Mouse (Mus musculus) CH12.LX (cell line): ENCODE data around the gene Mpp5. TPM values are rescaled to one million over a fixed set of nuclear protein-coding genes. Genes with fewer than 3 reads are reported as not detected.

Source experiments
- DNase-seq: peaks from one replicate; pipeline ENCODE4 v3.0.0-alpha.2; 2013; ENCODE audit errors: extremely low read depth
- H3K27ac ChIP-seq: 2 replicates; pipeline ENCODE4 v1.5.1; 2012; ENCODE audit warnings: low read depth, mild to moderate bottlenecking, control low read depth, moderate library complexity; ENCODE audit not compliant: insufficient read depth
- H3K27me3 ChIP-seq: replicated peaks from 2 replicates; pipeline ENCODE3; 2012; ENCODE audit warnings: inconsistent platforms
- H3K36me3 ChIP-seq, 2 experiments: replicated peaks in 1 of 2; 2 replicates each; pipeline versions ENCODE3 to v1.6.1; 2012; ENCODE audit warnings: inconsistent platforms in 1 of 2, low read length in 1 of 2, mild to moderate bottlenecking in 1 of 2, mixed read lengths in 1 of 2, moderate library complexity in 1 of 2; ENCODE audit not compliant: control insufficient read depth in 1 of 2, insufficient read depth in 1 of 2
- H3K4me1 ChIP-seq, 2 experiments: 2 replicates each; pipeline ENCODE4 v1.6.1; 2012; ENCODE audit warnings: inconsistent platforms in 1 of 2, moderate library complexity in 1 of 2; ENCODE audit not compliant: insufficient read depth in 2 of 2, control insufficient read depth in 1 of 2
- H3K4me2 ChIP-seq: 2 replicates; pipeline ENCODE4 v1.6.1; 2012; ENCODE audit warnings: low read depth, mild to moderate bottlenecking, control low read depth; ENCODE audit not compliant: poor library complexity, insufficient read depth, severe bottlenecking
- H3K4me3 ChIP-seq, 3 experiments: fragments of 150-350 bp in 1 of 3; sonication (generic) in 1 of 3; replicated peaks in 1 of 3; 2 replicates each; pipeline versions ENCODE3 to v1.5.1; 2011 to 2012; ENCODE audit warnings: low read depth in 2 of 3, low read length in 2 of 3, mild to moderate bottlenecking in 2 of 3, moderate library complexity in 2 of 3, control low read depth in 1 of 3, improper control_type of control experiment in 1 of 3, inconsistent platforms in 1 of 3, mixed read lengths in 1 of 3; ENCODE audit not compliant: poor library complexity in 1 of 3
- H3K79me2 ChIP-seq: replicated peaks from 2 replicates; pipeline ENCODE4 v1.6.1; 2012; ENCODE audit warnings: mild to moderate bottlenecking, moderate library complexity; ENCODE audit not compliant: control insufficient read depth, poor library complexity, insufficient read depth, severe bottlenecking; ENCODE audit errors: extremely low read depth
- H3K9ac ChIP-seq: 2 replicates; pipeline ENCODE4 v1.6.1; 2012; ENCODE audit warnings: low read depth, mild to moderate bottlenecking, control low read depth, moderate library complexity; ENCODE audit not compliant: insufficient read depth
- H3K9me3 ChIP-seq: replicated peaks from 2 replicates; pipeline ENCODE3; 2012; ENCODE audit warnings: low read length, inconsistent platforms, mixed read lengths
- BHLHE40 ChIP-seq: IDR thresholded peaks from 2 replicates; pipeline ENCODE4 v1.6.1; 2011; ENCODE audit warnings: mild to moderate bottlenecking, low read depth, low read length, improper control_type of control experiment
- CHD1 ChIP-seq: IDR thresholded peaks from 2 replicates; pipeline ENCODE4 v1.6.1; 2012; ENCODE audit warnings: low read depth, low read length, improper control_type of control experiment, inconsistent platforms
- CHD2 ChIP-seq: IDR thresholded peaks from 2 replicates; pipeline ENCODE4 v1.6.1; 2011; ENCODE audit warnings: low read length, improper control_type of control experiment
- CTCF ChIP-seq, 2 experiments: IDR thresholded peaks in 1 of 2; conservative IDR thresholded peaks in 1 of 2; 2 replicates each; pipeline ENCODE4 v1.5.1; 2011 to 2012; ENCODE audit warnings: low read depth in 2 of 2, low read length in 2 of 2, improper control_type of control experiment in 1 of 2, inconsistent platforms in 1 of 2, mild to moderate bottlenecking in 1 of 2, moderate library complexity in 1 of 2
- E2F4 ChIP-seq: IDR thresholded peaks from 2 replicates; pipeline ENCODE4 v1.6.1; 2011; ENCODE audit warnings: low read depth, low read length, improper control_type of control experiment; ENCODE audit not compliant: insufficient replicate concordance
- ELF1 ChIP-seq: IDR thresholded peaks from 2 replicates; pipeline ENCODE4 v1.6.1; 2014; ENCODE audit warnings: low read depth, mild to moderate bottlenecking, inconsistent platforms, low read length, improper control_type of control experiment
- EP300 ChIP-seq: IDR thresholded peaks from 2 replicates; pipeline ENCODE4 v1.6.1; 2011; ENCODE audit warnings: low read length, improper control_type of control experiment
- HCFC1 ChIP-seq: IDR thresholded peaks from 2 replicates; pipeline ENCODE4 v1.6.1; 2012; ENCODE audit warnings: low read depth, mild to moderate bottlenecking, inconsistent platforms, low read length, improper control_type of control experiment
- IRF4 ChIP-seq: IDR thresholded peaks from 2 replicates; pipeline ENCODE4 v1.6.1; 2014; ENCODE audit warnings: low read depth, mild to moderate bottlenecking, inconsistent platforms, low read length, improper control_type of control experiment
- JUN ChIP-seq: IDR thresholded peaks from 2 replicates; pipeline ENCODE4 v1.6.1; 2011; ENCODE audit warnings: low read depth, mild to moderate bottlenecking, low read length, improper control_type of control experiment, moderate library complexity; ENCODE audit not compliant: insufficient read depth
- MAFK ChIP-seq: IDR thresholded peaks from 2 replicates; pipeline ENCODE4 v1.6.1; 2011; ENCODE audit warnings: low read length, improper control_type of control experiment; ENCODE audit not compliant: insufficient replicate concordance
- MAX ChIP-seq: IDR thresholded peaks from 2 replicates; pipeline ENCODE4 v1.6.1; 2011; ENCODE audit warnings: low read length, improper control_type of control experiment
- MAZ ChIP-seq: IDR thresholded peaks from 2 replicates; pipeline ENCODE4 v1.6.1; 2012; ENCODE audit warnings: low read depth, mild to moderate bottlenecking, inconsistent platforms, low read length, improper control_type of control experiment, moderate library complexity
- MEF2A ChIP-seq: IDR thresholded peaks from 2 replicates; pipeline ENCODE4 v1.6.1; 2014; ENCODE audit warnings: low read depth, mild to moderate bottlenecking, inconsistent platforms, low read length, improper control_type of control experiment, borderline replicate concordance
- MXI1 ChIP-seq: IDR thresholded peaks from 2 replicates; pipeline ENCODE4 v1.6.1; 2011; ENCODE audit warnings: mild to moderate bottlenecking, low read depth, low read length, improper control_type of control experiment
- MYC ChIP-seq: IDR thresholded peaks from 2 replicates; pipeline ENCODE4 v1.6.1; 2011; ENCODE audit warnings: low read depth, mild to moderate bottlenecking, improper control_type of control experiment, low read length
- NELFE ChIP-seq: IDR thresholded peaks from 2 replicates; pipeline ENCODE4 v1.6.1; 2011; ENCODE audit warnings: low read depth, low read length, improper control_type of control experiment
- NRF1 ChIP-seq: IDR thresholded peaks from 2 replicates; pipeline ENCODE4 v1.6.1; 2014; ENCODE audit warnings: low read depth, mild to moderate bottlenecking, inconsistent platforms, low read length, improper control_type of control experiment, moderate library complexity
- POLR2A ChIP-seq: IDR thresholded peaks from 2 replicates; pipeline ENCODE4 v1.6.1; 2011; ENCODE audit warnings: low read depth, mild to moderate bottlenecking, improper control_type of control experiment, low read length
- POLR2AphosphoS2 ChIP-seq: IDR thresholded peaks from 2 replicates; pipeline ENCODE4 v1.6.1; 2011; ENCODE audit warnings: low read depth, low read length, improper control_type of control experiment
- RCOR1 ChIP-seq: conservative IDR thresholded peaks from 2 replicates; pipeline ENCODE4 v1.6.1; 2012; ENCODE audit warnings: low read depth, mild to moderate bottlenecking, inconsistent platforms, low read length, improper control_type of control experiment
- SMC3 ChIP-seq: IDR thresholded peaks from 2 replicates; pipeline ENCODE4 v1.6.1; 2011; ENCODE audit warnings: low read depth, low read length, improper control_type of control experiment
- TBP ChIP-seq: conservative IDR thresholded peaks from 2 replicates; pipeline ENCODE4 v1.6.1; 2011; ENCODE audit warnings: low read depth, low read length, improper control_type of control experiment
- TCF12 ChIP-seq: IDR thresholded peaks from 2 replicates; pipeline ENCODE4 v1.6.1; 2014; ENCODE audit warnings: low read depth, mild to moderate bottlenecking, inconsistent platforms, low read length, improper control_type of control experiment
- USF1 ChIP-seq: IDR thresholded peaks from 2 replicates; pipeline ENCODE4 v1.6.1; 2014; ENCODE audit warnings: low read depth, mild to moderate bottlenecking, inconsistent platforms, low read length, improper control_type of control experiment
- ZKSCAN1 ChIP-seq: IDR thresholded peaks from 2 replicates; pipeline ENCODE4 v1.6.1; 2012; ENCODE audit warnings: low read depth, inconsistent platforms, low read length, improper control_type of control experiment, borderline replicate concordance
- ZMIZ1 ChIP-seq: IDR thresholded peaks from 2 replicates; pipeline ENCODE4 v1.6.1; 2012; ENCODE audit warnings: low read depth, mild to moderate bottlenecking, inconsistent platforms, low read length, improper control_type of control experiment
- dilution Hi-C: fragments of 300-500 bp; cut with MboI; formaldehyde crosslinking; loops from 2 replicates; pipeline ENCODE4 v1.14.3; 2020; ENCODE audit warnings: low sequenced_read_pairs; ENCODE audit not compliant: extremely low pct_unique_long_range_greater_than_20kb, extremely low pct_ligation_motif_present
- in situ Hi-C: fragments of 300-500 bp; cut with MboI; formaldehyde crosslinking; loops from 3 replicates; pipeline ENCODE4 v1.14.3; 2019; ENCODE audit warnings: low sequenced_read_pairs, low pct_ligation_motif_present, low pct_unique_long_range_greater_than_20kb, mixed read lengths
- polyA plus RNA-seq: library from polyadenylated mRNA; unstranded; fragments of >175 nt; gene quantifications from 2 replicates; pipeline ENCODE4 v1.2.1, GENCODE M21; 2012; ENCODE audit warnings: low read depth; ENCODE audit not compliant: insufficient read length
- total RNA-seq, 2 experiments: library from RNA; depleted of rRNA; stranded (reverse); fragments of 300-350 nt in 1 of 2; fragments of >200 nt in 1 of 2; gene quantifications; 2 replicates each; pipeline ENCODE4 v1.2.3; 2012 to 2014

Mpp5 gene
- total RNA-seq (2012; rRNA removed) (9.9 and 10.3 TPM in 2 replicates), total RNA-seq (2014; rRNA removed) (14.2 and 17.1 TPM in 2 replicates), polyA plus RNA-seq (11.0 and 13.6 TPM in 2 replicates)

DNA sequence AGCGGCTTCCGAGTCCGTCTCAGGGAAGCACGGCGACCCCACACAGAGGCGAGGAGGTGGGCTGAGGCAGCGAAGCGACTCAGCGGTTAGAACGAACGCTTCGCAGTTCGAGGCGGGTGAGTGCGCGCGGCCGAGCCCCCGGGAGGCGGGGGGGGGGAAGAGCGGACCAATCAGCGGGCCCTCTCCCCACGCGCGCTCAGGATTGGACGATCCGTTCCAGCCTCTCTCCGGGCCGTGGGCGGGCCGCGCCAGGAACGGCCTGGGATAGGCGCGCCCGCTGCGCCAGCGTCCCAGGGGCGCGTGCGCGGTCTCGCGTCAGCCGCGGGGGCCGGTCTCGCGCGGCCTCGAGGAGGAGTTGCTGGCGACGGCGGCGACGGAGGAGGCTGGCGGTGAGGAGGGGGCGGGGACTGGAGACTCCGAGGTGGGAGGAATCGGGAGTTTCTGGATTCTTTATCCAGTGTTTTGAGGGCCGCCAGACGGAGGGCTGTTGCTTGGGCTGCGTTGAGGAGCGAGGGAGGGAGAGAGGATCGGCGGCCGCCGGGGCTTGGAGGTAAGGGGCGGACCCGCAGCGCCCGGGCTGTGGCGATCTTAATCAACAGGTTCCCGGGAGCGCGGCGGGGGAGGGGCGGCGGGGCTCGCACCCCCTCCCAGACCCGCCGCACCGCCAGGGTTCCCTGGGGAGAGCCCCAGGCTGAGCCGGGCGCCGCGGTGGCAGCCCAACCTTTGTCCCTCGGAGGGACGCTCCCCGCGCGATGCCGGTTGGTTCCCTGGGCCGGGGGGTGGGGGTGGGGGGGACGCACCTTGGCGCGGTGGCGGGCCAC lies at the start of gene Mpp5:
TSS of gene Mpp5 (plus strand) at position 351 of the 821 bp plus-strand sequence.
- Histone ChIP-seq H3K27ac (no peak within 1 kb of the TSS), H3K9me3 (no peaks in the 10 kb centered on the region), H3K9ac (peak within 1 kb of the TSS; percentile 75), H3K4me3 (peak within 1 kb of the TSS; percentile 68 to 83 (median 71)), H3K4me1 (peaks cover 0 to 10% of the 10 kb centered on the region in 2 experiments; a peak in 2 of 4 replicates), H3K79me2 (no peaks in the 10 kb centered on the region), H3K4me2 (peak within 1 kb of the TSS; percentile 97), H3K36me3 (peaks cover 0 to 4% of the 10 kb centered on the region in 2 experiments)
- peak; percentile 92 for DNase-seq
- in situ Hi-C loops, result no loop called here
- TF ChIP-seq NRF1 (peak; percentile 89), CHD2 (peak; percentile 76), HCFC1 (no peak), SMC3 (no peak), TCF12 (peak; percentile 4; the same call in 1 of the 2 replicates), MXI1 (peak; percentile 3; the same call in 1 of the 2 replicates), MAZ (peak; percentile 73), NELFE (peak; percentile 45; the same call in 1 of the 2 replicates), BHLHE40 (no peak), MYC (no peak), MAX (peak; percentile 80; the same call in 1 of the 2 replicates), RCOR1 (no peak), E2F4 (no peak), CTCF (conservative IDR thresholded peaks at IDR 0.05 in 1 of 2, IDR thresholded peaks at IDR 0.05 in 1 of 2; ENCODE audit: low read depth in 2 of 2, low read length in 2 of 2) (no peak), ELF1 (0 out of 2 replicates have a peak, but pooled peaks have one; percentile 37), IRF4 (peak; percentile 14; the same call in 1 of the 2 replicates), ZMIZ1 (peak; percentile 56; the same call in 1 of the 2 replicates), POLR2A (peak; percentile 72)
- TF ChIP-seq, all 38 proteins: peak for 11
- peaks cover 10% of the 10 kb centered on the region for H3K27me3 ChIP-seq
- dilution Hi-C loops, result no loop called here

DNA sequence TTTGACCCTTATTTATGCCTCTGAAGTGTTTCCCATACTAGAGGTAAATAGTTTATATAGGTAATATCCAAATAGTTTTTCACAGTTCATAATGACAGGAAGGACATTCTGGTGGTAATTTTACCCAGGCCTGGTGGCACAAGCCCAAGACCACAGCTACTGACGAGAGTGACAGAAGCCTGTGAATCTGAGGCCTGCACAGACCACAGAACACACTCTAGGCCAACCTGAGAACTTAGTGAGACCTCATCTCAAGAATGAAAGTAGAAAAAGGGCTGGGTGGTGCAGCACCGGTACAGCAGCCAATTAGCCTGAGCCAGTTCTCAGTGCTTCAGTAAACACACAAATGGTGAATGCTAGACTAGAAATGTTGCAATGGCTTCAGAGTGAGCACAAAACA lies 30.9 kb upstream of the Mpp5 start:
- Histone ChIP-seq H3K4me3 (no peak overlapping the region), H3K79me2 (no peaks in the 10 kb centered on the region), H3K27ac (no peak overlapping the region), H3K9ac (no peak overlapping the region), H3K4me2 (no peak overlapping the region), H3K4me1 (0 out of 4 replicates have a peak, but pooled peaks cover 0 to 3% of the 10 kb centered on the region in 2 experiments), H3K9me3 (no peaks in the 10 kb centered on the region), H3K36me3 (no peaks in the 10 kb centered on the region), H3K27me3 (no peaks in the 10 kb centered on the region)
- dilution Hi-C loops (no loop called here), in situ Hi-C loops (no loop called here)
- DNase-seq, result no peak
- TF ChIP-seq E2F4 (no peak), CTCF (conservative IDR thresholded peaks at IDR 0.05 in 1 of 2, IDR thresholded peaks at IDR 0.05 in 1 of 2; ENCODE audit: low read depth in 2 of 2, low read length in 2 of 2) (no peak), JUN (no peak), USF1 (no peak), CHD1 (no peak), MAX (no peak), TBP (no peak), ZKSCAN1 (no peak), POLR2A (no peak), EP300 (no peak), RCOR1 (no peak), MEF2A (no peak), BHLHE40 (no peak), MAFK (no peak), MAZ (no peak), POLR2AphosphoS2 (no peak)
